Mouse (Mus musculus) right cerebral cortex, postnatal 10 days (tissue): ENCODE measurements around the gene Ndufa13.

ENCODE experiments used
- DNase-seq, 2 experiments: peaks; one replicate each; pipeline ENCODE4 v3.0.0; 2021; ENCODE audit warnings: low spot score in 2 of 2

The Ndufa13 gene

DNA sequence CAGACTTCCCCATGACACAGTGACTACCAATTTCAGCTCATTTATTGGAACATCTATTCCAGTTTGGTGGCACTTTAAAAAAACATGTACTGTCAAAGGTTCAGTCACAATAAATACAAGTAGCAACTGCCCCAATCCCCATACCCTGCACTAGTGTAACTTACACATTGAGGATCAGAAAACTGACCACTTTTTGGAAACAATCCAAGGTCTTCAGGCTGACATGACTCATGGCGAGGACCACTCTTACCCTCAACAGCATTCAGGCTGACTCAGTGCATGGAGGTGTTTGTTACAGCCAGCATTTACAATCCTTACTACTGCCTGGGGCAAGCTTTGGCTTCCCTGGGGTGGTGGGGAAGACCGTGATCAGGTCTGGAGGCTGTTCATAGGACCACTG lies 4.7 kb upstream of the Ndufa13 start:
- no peak for DNase-seq

DNA sequence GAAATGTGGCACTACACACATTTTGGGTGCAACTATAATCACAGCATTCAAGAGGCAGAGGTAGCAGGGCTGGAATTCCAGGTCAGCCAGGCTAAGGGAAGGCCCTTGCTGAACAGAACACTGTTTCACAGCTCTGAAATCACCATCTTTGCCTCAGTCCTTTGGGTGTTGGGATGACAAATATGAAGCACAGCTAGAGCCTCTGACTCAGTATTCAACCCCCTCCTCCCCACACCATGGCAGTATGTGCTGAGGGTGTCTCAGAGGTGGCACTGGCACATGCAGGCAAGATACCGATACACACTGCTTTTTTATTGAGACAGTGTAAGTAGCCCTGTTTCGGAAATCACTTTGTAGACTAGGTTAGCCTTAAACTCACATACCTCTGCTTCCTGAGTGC lies 3.9 kb upstream of the Ndufa13 start:
- DNase-seq: no peak

DNA sequence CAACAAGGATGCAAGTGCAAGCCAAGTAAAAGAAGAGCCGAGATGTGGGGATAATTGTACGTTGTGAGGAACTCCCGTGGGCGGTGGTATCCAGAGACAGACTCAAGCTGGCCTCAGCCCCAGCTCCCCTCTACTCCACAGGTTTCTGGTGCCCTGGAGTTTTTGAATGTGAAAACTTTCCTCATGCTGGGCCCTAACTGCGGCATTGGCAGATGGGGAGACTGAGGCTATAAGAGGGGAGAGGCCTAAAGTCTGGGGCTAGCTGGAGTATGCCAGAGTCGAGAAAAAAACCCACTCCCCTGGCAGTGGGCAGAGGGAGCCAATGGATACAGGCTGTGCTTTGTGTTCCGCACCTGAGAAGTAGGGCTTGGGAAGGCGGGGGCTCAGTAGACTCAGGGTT lies 1.7 kb upstream of the Ndufa13 start:
- DNase-seq: no peak

DNA sequence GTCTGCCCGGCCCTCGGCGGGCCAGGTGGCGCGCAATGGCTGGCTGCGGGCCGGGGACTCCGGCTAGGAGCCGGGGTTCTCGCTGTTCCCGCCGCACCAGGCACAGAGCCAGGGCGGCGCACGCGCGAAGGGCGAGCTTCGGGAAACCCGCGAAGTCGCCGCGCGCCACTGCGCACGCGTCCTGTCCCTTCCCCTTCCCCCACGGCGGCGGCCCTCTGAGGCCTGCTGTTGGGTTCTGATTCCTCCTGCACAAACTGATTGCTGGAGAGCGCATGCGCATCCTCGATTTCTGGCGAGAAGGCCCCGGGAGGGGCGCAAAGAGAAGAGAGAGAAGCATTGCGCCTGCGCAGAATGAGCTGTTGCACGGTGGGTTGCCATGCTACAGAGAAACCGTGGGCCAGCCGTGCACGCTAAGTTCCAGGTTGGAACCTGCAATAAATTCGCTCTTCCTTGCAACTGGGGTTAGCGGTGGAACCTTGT lies 745 bp upstream of the Ndufa13 start:
- peak; percentile 100 for DNase-seq

DNA sequence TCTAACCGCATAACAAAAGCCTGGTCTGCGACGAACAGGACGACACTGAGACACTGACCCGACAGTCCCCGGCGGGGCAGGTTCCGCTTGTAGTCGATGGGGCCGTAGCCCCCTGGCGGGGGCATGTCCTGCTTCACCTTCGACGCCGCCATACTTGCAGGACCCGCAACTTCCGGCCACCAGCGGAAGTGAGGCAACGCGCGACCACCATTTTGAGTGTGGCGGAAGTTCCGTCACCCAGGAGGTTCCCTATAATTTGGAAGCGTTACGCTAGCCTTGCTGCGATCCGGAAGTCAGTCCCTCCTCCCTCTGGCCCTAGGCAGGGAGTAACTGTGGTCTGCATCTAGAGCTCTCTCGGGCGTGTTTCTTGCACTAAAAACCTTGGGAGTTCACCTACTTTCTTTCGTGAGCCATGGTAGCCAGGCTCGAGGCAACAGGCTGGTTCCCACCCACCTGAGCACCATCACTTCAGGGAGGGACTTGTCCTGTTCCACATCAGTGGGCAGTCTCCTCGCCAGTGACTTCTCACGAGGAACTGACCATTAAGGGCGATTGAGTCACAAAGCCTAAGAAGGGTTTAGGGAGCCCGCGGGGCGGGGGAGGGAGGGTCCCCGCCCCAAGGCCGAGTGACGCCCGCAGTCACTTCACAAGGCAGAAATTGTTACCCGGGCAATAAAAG lies 735 bp downstream of the Ndufa13 start:
- DNase-seq: peak; percentile 97 to 98

DNA sequence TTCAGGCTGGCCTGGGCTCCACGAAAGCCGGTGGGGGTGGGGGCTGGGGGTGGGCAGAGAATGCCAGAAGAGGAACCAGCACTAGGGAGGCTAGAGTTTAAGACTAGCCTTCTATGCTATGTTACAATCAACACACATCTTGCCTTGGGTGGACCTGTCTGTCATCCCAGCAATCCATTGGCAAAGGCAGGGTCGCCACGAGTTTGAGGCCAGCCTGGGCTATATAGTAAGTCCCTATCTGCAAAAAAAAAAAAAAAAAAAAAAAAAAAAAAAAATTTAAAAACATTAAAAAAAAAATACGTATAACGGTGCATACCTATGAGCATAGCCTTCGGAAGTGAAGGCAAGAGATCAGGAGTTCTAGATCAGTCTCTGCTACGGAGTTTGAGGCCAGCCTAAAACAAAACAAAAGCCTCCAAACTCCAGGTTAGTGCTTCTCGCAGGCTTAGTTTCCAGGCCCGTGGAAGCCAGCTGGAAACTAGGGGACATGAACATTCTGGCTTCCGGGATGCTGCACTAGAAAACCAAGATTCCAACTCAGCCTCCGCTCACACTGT lies 1.4 kb downstream of the Ndufa13 start:
- DNase-seq: no peak

DNA sequence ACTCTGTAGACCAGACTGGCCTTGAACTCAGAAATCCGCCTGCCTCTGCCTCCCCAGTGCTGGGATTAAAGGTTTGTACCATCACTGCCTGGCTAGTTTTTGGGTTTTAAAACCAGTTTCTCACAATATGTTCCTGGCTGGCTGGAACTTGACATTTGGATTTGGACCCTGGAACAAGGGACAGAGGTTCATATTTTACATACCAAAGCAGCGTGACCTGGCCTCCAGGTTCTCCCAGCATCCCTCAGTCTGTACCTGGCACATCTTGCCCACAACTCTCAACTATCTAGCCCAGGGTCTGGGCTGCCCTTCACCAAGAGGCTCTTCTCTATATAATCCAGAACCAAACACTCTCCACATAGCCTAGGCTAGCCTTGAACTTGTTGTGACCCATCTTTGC lies 2.5 kb downstream of the Ndufa13 start:
- DNase-seq: no peak

DNA sequence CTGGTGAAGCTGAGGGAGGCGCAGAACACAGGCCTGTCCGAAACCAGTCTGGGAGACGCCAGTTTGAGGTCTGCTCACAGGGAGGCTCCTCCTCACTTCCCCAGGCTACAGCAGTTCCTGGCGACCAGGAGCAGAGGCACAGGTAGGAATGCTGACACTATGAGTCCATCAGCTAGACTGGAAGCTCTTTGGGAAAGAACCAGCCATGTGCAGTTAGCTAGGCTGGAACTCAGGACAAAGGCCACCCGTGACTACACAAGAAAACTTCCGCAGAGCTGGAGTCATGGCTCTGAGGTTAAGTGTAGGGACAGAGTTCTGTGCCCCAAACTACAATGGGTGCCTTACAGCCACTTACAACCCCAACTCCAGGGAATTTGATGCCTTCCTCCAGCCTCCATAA lies 4.5 kb downstream of the Ndufa13 start:
- DNase-seq: no peak

DNA sequence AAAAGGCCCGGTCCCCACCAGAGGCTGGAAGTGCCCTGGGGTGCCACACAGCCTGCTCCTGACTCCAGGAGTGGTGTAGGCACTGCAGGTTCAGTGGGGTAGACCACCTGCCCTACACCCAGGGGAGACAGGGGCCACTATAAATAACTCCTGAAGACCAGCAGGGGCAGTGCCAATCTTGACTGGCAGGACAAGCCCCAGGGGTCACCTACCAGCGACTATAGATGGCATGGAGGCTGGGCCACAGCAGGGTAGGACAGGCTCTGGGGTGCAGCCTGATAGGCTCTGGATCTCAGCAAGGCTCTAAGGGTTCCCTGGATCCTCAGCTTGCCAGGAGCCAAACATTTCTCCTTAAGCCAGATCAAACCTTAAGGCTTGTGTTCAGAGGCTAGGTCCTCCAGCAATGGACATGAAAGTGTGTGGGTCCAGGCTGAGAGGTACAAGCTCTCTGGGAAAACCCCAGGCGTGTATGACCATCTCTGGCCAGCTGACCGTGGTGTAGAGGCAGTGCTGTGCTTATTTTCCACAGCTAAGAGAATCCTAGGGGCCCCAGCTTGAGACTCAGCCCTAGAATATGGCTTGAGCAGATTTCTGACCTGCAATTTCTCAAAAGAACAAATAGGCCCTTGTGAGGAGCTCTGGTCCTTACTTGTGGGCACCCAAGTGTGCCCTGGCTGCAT lies 6.4 kb downstream of the Ndufa13 start:
- DNase-seq: no peak

DNA sequence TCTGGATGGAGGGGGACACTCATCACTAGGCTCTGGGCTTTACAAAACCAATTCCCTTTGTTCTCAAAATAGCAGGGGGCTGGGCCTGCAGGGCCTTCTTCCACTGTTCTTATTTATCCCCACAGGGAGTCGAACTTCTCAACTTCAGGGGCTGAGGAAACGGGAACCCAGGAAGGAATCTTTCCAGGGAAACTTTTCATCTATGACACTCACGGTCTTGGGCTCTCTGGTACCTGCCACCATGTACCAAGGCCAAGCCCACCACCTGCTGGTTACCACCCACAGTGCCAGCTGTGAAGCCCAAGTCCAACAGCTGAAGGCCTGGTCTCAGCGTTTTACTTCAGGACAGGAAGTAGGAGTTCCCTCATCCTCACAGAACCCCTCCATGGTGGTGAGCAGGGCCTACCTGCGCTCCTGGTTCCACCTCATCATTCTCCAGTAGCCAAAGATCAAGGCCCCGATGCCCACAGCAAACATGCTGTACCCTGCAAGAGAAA lies 7.5 kb downstream of the Ndufa13 start:
- no peak for DNase-seq

DNA sequence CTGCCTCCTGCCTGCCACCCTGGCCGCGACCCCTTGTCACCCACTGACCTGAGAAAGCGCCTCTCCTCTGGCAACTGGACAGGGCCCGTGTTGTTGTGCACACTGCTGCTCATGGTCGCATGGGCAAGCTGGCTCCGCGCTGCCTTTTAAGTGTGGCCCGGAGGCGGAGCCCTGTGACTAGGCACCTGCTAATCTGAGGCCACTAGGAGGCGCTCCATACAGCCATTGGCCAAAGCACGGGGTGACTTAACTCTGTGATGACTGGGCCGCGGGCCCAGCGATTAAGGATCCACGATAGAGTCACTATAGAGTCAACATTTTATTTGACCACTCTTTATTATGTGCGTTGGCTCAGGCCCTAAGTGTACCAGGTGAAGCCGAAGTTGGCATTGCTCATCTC lies 8.5 kb downstream of the Ndufa13 start:
- DNase-seq: peak in 1 of 2 experiments; percentile 68

DNA sequence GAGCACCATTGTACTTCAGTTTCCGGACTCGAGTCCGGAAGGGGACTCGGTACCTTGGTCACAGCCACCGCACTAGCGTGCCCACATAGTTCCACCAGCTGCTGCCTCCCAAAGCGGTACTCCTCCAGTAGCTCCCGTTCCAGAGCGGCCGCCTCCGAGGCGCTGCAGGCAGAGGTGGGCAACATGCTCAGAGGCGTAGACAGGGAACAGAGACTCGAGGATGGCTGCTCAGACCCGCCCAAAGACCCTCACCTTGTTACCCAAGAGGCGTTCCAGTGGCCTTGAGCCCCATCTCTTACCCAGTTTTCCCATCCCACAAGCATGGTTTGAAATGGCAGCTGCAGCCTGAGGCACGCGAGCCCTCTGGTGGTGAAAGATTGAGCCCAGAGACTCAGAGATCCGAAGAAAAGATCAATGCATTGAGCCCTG lies 11.5 kb downstream of the Ndufa13 start:
- peak in 1 of 2 experiments; percentile 75 for DNase-seq

DNA sequence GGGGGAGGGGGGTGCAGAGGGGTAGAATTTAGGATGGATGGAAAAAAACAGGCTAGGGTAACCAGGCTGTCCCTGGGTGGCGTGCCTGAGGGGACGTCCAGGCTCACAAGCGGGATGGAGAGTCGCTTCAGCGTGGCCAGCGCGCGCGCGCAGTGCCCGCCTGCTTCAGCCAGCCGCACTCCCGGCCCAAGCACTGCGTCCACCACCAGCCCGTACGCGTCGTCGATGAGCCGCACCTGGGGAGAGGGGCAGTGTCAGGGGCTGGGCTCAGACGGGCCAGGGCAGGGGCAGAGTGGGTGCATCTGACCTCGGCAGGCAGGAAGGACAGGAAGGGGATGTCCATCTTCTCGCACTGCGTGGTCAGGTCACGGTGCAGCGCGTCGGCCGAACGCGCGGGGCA lies 13.5 kb downstream of the Ndufa13 start:
- DNase-seq: no peak

DNA sequence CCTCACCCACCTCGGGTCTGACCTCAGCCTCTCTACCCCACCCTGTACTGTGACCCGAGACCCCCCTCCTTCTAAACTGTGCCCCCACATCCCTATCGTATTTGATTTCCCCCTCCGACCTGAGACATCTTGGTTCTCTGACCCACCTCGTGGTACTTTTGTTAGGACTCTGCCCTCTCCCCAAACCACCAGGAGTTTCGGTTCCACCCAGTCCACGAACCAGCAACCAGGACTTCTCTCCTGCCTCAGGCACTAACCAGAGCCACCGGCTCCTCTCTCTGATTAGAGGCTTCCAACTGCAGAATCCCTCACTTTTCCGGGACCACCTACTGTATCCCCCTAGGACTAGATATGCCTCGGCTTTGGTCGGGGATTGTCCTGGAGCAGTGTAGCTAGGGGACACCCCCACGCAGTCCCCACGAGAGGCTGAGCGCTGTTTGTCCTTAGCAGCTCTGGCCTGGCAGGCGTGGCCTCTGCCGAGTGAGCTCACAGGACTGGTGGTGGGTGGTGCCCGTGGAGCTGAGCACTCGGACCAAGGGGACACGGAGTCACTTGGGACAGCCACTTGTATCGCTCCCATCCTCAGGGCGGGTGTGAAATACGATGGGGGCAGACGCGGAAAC lies 14.0 kb downstream of the Ndufa13 start:
- no peak for DNase-seq

DNA sequence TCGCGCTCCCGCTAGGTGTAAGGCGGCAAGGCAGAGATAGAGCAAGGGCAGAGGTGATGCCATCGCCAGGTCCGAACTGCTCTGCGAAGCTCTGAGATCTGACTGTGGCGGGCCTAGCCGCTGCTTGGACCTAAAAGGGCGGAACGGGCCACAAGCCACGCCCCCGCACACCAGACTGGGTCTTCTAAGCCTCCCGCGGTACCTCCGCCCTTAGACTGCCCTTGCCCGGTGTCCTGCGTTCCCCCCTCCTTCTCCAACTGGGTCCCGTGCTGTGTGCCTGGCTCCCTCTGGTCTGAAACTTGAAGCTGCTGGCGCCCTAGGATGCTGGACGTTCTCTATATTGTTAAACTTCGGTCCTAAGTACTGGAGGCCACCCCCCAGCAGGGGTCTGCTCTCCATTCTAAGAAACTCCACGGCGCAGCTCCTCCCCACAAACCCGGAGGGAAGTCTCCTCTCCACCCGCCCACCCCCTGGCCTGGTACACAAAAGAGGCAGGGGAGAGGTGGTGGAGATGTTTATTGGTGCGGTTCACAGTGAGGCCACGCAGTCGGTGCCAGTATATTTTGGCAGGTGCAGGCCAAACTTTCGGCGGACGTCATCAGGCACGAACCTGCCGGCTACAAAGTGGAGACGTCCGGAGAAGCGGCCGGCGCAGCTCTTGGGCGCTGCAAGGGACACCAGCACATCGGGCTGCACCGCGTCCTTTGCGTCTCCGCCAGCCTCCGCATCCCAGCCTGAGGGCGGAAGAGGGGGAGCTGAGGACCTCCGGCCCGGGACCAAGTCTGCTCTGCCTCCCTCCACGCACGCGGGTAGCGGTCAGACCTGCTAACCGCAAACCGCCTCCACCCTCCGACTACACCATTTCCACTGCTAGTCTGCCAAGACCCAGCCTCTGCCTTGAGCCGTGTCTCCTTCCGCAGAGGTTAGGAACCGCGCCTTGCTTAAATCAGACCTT lies 14.8 kb downstream of the Ndufa13 start, which contains the start of gene Cilp2:
Cilp2 (minus strand) TSS at position 399 of the 955 bp plus-strand sequence.
- DNase-seq: no peak

DNA sequence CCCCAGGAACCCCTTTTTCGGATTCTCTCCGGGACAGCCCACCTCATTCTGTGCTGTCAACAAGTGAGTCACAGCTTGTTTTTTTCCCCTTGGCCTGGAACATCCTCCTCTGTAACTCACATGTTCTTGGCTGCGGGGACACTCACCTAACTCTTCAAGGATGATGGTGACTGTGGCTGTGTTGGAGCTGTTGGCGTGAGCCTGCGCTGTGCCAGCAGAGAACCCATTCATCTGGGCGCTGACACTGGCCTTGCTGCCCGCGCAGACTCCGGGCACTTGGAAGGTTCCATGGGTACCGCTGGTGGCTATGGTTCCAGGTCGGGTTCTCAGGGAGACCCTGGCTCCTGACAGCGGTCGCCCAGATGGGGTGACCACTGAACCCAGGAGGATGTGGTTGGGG lies 18.2 kb downstream of the Ndufa13 start:
- DNase-seq: no peak

DNA sequence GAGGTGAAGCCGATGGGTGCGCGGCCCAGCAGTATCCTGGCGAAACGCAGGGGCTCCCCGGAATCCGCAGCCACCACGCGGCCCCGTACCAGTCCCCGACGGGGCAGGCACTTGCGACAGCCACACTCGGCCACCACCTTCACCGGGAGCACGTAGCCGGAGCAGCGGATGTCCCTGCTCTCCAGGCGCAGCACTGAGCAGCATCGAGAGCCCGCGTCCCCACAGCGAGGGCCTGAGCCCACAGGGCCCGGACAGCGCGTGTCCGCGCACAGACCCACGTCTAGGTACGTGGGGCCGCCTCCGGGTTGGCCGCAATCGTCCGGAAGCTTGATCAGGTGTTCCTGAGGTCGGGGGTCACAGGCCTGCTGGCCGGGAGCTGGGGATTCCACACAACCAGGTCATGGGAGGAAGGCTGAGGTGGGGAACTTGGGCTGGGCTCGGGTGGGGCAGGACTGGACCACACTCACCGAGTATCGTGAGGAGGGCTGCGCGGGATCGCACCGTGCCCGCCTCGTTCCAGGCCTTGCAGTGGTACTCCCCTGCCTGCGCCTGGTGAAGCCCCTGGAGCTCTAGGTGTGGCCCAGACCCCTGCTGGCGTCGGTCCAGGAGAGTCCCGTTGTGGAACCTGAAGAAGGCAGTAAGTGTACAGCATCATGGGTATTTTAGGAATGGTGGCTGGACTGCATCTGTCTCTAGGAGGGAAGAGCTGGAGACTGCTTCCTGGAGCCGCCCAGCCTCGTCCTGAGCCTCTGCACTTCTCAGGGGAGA lies 19.3 kb downstream of the Ndufa13 start:
- DNase-seq: peak in 1 of 2 experiments; percentile 31

DNA sequence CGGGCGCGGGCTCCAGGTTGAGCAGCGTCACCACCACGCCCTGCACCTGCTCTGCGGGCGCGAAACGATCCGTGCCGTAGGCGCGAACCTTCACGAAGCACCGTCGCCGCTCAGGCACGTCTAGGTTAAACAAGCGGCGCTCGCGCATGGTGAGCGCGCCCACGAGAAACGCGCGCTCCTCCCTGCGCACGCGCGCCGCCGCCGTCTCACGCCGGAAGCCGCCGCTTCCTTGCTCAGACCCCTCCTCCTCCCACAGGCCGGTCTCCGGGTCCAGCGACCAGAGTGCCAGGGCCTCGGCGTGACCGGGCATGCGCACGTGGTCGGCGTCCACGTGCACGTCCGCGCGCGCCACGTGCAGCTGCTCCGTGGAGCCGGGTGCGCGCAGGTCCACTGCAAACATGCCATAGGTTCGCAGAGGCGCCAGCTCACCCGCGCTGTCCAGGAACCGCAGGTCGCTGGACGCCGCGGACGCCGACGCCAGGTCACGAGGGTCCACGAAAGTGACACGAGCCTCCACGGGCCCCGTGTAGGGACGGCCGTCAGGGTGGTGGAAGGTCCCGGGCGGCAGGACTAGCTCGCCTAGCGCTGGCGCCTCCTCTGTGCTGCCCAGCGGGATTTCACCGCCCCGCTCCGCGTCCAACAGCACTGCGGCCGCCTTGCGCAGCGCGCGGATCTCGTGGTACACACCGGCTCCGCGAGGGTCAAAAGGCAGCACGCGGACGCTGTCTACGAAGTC lies 20.2 kb downstream of the Ndufa13 start:
- peak; percentile 85 to 87 for DNase-seq

DNA sequence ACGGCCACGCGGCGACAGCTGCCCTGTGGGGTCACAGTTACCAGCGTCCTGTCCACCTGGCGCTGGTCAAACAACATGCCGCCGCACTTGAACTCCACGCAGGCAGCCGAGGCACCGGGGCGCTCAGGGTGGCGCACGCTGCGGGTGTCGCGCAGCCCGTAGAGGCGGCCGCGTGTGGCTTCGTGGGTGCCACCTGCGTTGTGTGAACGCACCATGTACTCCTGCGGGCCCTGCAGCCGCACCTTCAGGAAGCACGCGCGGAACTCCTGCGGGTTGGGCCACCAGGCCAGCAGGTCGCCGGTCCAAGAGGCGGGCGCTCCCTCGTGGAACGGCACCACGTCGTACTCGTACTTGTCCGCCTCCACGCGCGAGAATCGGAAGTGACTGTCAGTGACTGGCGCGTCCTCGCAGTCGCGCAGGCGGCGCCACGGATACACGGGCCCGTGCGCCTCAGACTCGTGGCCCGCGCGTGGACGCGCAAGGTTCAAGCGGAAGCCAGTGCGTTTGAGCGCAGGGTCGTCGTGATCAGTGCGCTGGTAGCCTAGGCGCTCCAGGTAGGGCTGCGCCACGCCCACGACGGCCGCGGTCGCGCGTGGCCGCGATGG lies 21.0 kb downstream of the Ndufa13 start:
- peak in 1 of 2 experiments; percentile 53 for DNase-seq
